Mouse (Mus musculus): ENCODE data around the gene Srek1.

The Srek1 gene

GRCm38 (mm10) chr13:103774119-103774757 is at the start of gene Srek1:
Gene Srek1, minus strand, starts transcription at chr13:103774608.
- DNase-seq = peak; percentile 93

GRCm38 (mm10) chr13:103822270-103822669 is 47.9 kb upstream of the Srek1 start:
- DNase-seq = no peak

GRCm38 (mm10) chr13:103819377-103819776 is 45.0 kb upstream of the Srek1 start:
- no peak for DNase-seq

- DNase-seq = no peak
These were observed 43.5 kb upstream of the Srek1 start for GRCm38 (mm10) chr13:103817935-103818334.

GRCm38 (mm10) chr13:103807464-103807863 is 33.1 kb upstream of the Srek1 start:
- no peak for DNase-seq

GRCm38 (mm10) chr13:103806210-103806851 is 31.9 kb upstream of the Srek1 start:
- DNase-seq = peak; percentile 57

GRCm38 (mm10) chr13:103803721-103804120 is 29.3 kb upstream of the Srek1 start:
- DNase-seq = no peak

GRCm38 (mm10) chr13:103801021-103801420 is 26.6 kb upstream of the Srek1 start:
- no peak for DNase-seq

GRCm38 (mm10) chr13:103794688-103795543 is 20.5 kb upstream of the Srek1 start:
- DNase-seq = no peak

- DNase-seq = no peak
These were observed 5.6 kb upstream of the Srek1 start for GRCm38 (mm10) chr13:103779922-103780585.

GRCm38 (mm10) chr13:103777126-103777525 is 2.7 kb upstream of the Srek1 start:
- no peak for DNase-seq

GRCm38 (mm10) chr13:103773407-103774118 is 845 bp downstream of the Srek1 start:
- no peak for DNase-seq

- peak; percentile 24 for DNase-seq
These were observed 1.5 kb downstream of the Srek1 start for GRCm38 (mm10) chr13:103772917-103773316.

GRCm38 (mm10) chr13:103770821-103771220 is 3.6 kb downstream of the Srek1 start:
- no peak for DNase-seq

- DNase-seq = no peak
These were observed 6.5 kb downstream of the Srek1 start for GRCm38 (mm10) chr13:103767935-103768334.

GRCm38 (mm10) chr13:103763640-103764039 is 10.8 kb downstream of the Srek1 start:
- no peak for DNase-seq

- no peak for DNase-seq
These were observed 12.4 kb downstream of the Srek1 start for GRCm38 (mm10) chr13:103761971-103762370.

- no peak for DNase-seq
These were observed 23.0 kb downstream of the Srek1 start for GRCm38 (mm10) chr13:103751421-103751820.

GRCm38 (mm10) chr13:103745688-103746087 is 28.7 kb downstream of the Srek1 start:
- DNase-seq = no peak

- DNase-seq = no peak
These were observed 29.2 kb downstream of the Srek1 start for GRCm38 (mm10) chr13:103745160-103745559.

- no peak for DNase-seq
These were observed 38.9 kb downstream of the Srek1 start for GRCm38 (mm10) chr13:103735330-103736007.

GRCm38 (mm10) chr13:103726872-103727271 is 47.5 kb downstream of the Srek1 start:
- no peak for DNase-seq

All from cerebellum, adult 11 months (tissue).